Mouse (Mus musculus) urinary bladder, postnatal 10 days (tissue): ENCODE data around the gene Pde10a.

Experiments used
- DNase-seq: peaks from one replicate; pipeline ENCODE4 v3.0.0; 2022; ENCODE audit warnings: low spot score

Pde10a gene

DNA sequence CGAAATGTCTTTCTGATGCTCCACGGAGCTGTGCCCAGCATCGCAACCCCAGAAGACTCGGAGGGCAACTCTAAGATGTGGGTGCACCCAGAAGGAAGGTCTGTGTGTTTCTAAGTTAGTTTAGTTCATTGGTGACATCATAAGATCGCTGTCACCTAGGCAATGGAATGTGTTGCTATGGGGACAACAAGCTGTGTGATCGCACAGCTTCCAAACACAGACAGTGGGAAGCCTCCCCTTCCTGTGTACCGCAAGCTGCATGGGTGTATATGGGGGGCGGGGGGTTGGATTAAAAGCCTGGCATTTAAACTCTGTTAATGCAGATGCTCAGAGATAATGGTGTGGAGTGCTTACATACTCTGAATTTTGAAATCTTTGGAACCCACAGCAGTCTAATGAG lies 56.4 kb downstream of the Pde10a start:
- DNase-seq, result no peak

DNA sequence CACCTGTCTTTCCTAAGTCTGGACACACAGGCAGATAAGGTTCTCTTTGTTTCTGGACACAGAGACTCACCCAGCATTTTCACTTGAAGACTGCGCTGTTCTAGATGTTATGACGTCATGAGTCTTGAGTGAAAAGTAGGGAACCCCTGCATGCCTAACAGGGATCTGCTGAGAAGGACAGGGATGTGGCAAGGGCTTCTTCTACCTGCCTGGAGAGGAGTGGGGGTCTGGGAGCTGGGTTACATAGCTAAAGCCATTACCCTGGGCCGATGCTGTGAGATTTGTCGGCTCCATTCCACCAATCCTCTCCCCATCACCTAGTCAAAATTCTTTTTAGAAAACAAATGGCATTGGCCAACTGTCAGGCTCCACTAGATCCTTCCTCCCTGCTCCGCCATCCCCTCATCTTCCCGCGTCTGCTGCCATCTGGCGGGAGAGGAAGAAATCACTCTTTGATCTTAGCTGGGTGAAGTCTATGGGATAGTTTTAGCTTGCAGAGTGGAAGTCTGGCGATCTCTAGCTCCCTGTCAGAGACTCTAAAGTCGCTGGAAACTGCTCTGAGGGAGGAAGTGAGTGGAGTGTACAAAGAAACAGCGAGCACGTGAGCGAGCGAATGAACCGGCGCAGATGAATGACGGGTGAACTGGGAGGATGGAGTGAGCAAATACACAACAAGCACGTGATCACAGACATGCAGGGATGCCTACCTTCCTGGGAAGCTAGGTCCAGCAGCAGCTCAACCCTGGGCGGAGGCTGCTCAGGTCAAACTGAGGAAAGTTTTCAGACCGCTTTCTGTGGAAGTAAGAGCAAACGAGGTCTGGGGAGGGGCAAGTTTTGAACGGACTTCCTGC lies 67.5 kb downstream of the Pde10a start:
- DNase-seq, result peak; percentile 24

DNA sequence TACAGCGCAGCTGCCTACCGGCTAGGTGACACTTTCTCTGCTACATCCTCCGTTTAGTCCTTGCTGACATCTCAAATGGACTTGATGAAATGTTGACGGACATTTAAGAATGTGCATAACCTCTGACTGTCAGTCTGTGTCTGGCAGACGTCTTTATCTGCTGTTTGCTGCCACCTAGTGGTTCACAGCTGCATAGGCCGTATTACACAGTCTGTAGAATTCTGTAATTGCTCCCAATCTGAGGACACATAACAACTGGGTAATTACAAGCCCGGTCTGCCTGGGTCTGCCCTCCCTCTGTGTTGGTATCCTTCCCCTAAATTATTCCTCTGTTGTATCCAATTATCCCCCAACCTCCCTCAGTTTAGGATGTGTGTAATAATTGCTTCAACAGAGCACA lies 72.6 kb downstream of the Pde10a start:
- DNase-seq, result no peak

DNA sequence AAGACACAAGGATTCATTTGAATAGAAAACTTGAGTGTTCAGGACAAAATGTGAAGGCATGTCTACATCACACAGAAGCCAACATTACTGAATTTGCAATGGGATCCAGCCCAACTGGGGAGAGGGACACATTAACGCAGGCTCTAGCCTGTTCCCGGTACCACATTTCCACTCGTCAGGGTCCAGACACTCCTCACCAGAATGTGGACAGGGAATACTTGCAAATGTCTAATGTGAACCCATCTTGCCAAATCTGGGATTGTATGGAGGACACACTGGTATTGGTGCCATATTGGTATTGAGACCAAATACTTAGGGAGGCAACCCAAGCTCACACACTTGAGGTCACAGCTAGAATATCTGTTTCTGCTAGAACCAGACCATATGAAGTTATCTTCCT lies 77.8 kb downstream of the Pde10a start:
- no peak for DNase-seq

DNA sequence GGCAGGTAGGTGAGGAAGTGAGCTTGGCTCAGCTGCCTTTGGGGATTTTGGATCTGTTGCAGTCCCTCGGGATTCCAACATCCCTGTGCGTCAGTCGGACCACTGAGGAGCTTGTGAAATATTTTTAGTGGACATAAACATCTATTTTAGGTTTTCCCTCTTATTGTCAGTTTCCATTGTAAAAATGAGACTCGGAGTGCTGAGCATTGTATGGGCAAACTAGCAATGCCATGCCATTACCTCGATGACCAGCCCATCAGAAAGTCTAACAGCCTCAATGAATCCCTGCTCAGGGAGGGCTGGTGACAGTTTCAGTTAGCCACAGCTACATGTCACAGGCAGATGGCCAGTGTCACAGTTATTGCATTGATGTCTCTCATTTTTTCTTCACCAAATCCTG lies 80.7 kb downstream of the Pde10a start:
- DNase-seq, result no peak

DNA sequence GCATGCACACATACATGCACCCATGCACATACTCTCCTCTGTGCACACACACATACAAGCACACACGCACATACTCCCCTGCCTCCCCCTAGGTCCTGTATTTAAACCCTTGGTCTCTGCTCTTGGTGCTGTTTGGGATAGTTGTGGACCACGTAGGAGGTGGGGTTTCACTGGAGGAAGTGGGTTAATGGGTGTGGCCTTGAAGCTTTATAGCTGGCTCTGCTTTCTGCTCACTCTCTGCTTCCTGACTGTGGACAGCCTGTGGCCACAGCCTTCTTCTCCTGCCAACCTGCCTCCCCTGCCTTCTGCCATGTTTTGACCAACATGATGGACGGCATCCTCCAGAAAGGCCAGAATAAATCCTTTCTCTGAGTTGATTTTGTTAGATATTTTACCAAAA lies 81.5 kb downstream of the Pde10a start:
- no peak for DNase-seq

DNA sequence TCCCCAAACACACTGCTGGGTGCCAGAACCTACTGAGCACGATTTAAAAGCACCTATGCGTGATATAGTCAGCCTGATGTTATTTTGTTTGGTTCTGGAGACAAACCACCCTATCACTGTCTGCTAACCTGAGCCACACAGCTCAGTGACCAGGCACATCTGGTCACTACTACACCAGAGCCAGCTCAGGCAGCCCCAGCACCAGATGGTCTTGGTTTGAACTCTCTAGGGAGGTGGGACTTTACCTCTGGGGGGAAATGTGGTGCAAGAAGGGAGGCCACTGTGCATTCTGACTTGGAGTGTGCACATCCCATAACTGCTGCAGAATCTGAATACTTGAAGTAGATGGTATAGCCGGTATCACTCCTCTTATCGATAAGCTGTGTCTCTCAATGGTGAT lies 86.7 kb downstream of the Pde10a start:
- DNase-seq, result no peak

DNA sequence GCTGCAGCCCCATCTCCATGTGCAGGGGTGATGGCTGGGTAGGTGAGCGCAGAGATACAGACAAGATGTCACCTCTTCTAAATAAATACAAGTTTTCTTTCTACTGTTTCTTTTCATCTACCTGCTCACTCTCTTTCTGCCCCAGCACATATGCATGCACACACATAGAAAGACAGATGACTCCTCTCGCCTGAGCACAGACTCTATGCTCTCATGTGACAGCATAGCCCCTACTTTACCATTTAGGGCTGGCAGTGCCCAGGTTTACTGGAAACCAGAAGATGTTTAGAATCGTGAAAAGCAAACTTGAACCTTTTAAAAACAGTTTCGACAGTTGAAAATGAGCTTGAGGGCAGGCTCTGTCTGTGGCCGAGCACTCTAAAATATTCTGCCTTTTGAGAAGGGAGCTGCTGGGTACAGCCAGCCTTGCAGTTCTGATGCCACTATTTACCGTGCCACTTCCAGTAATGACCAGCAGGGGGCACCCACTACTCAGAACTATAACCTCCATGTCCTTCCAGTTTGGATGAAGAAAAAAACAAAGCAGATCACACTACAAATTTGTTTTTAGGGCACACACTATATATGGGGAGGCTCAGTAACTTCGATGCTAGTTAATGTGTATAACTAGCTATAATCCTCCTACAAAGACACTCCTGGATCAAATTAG lies 88.8 kb downstream of the Pde10a start:
- no peak for DNase-seq

DNA sequence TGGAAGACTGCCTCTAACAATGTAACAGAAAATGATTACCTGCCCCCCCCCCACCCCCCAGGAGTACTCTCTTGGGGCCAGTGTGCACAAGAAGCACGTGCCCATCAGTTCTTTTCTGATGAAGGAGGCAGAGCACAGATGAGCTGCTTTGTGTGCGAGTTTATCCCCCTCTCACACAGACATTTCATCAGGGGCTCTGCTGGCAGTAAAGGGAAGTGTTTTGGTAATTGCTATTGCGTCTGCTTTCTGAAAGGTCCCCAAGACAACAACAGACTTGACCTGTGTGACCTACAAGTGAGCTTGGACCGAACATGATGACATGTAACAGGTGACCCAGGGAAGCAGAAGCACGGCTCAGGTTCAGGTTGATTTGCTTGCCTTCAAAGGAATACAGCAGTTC lies 95.2 kb downstream of the Pde10a start:
- no peak for DNase-seq

DNA sequence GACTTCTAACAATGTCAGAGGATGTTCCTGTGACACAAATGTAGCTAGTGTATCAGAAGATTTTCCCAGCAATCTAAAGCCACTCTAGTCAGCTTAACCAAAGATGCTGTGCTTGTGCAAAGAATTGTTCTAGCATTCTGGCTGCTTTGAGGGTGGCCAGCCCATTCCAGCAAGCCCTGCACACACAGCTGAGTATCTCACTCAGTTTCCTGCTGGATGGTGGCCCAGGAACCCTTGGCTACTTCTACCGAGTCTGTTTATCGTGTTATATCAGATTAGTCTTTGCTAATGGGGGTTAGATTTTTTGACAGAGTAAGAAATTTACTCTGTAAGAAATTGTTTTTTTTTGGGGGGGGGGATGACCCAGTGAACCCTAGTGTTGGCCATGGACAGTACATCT lies 95.9 kb downstream of the Pde10a start:
- no peak for DNase-seq

DNA sequence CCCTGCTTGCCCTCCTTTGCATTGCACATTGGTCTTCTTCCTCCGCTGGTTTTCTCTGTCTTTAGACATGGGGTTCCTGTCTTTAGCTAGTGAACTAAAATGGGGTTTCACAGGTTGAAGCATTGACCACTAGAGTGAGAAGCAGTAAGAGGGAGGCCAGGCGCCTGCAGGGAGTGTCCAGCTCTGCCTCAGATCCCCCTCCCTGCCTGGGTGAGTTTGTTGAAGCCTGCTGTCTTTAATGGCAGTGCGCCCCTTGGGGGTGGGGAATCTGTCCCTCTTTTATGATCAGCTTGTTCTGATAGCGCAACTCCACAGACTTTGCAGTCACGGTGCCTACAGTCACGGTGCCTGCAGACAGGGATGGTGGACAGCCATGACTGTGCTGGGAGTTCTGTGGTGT lies 96.7 kb downstream of the Pde10a start:
- no peak for DNase-seq

DNA sequence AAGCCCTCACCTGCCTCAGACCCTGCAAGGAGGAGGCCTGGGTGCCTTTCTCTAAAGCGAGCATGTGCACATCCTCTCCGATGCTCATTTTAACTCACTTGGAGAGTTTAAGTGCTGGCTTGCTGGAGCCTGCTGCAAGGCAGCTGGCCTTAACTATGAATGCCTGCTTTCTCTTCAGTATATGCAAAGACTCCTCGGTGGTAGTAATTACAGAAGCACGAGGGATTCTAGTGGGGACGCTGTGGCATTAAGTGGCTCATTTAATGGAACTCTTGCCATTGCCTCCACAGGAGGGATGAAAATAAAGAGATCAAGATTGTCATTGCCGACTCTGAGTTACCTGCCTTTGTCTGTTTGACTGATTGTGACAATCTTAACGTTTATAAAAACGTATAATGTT lies 101.2 kb downstream of the Pde10a start:
- no peak for DNase-seq

DNA sequence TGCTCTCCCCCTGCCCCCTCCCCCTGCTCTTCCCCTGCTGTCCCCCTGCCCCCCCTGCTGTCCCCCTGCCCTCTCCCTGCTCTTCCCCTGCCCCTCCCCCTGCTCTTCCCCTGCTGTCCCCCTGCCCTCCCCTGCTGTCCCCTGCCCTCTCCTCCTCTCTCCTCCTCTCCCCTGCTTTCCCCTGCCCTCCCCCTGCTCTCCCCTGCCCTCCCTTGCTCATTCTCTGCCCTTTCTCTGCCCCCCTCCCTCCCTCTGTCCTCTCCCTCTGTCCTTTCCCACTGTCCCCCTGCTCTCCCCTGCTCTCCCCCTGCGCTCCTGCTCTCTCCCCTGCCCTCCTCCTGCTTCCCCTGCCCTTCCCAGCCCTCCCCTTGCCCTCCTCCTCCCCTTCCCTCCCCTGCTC lies 106.5 kb downstream of the Pde10a start:
- DNase-seq, result no peak

DNA sequence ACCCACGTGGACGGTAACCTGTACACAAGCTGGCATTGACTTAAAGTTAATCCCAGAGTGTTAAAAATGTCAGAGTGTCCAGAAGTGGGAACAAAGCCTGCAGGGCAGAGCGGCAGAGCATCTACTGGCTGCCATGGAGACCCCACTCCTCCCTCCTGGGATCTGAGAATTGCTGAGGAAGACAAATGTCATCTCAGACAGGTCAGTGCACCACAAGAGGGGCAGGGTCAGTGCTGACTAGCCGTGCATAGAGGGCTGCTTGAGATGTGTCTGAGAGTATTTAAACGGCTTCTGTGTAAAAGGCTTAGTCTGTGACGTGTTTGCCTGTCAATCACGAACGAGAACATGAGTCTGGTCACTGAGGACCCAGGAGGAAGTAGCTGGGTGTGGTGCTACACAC lies 108.4 kb downstream of the Pde10a start:
- no peak for DNase-seq

DNA sequence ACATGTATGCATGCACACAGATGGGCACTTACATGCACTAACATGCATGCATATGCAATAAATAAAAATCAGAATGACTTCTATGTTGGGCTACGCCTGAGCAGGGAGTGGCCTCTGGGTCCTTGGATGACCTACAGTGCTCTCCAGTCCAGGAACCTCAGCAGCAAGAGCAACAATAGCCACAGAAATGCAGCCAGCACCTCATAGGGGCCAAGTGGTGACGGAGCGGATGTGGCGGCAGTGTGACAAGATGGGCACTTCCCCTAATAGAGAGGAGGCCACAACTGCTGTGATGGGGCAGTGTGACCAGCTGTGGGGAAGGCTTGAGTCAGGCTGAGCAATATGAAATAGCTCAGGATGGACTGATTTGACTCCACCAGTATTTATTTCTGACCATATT lies 109.3 kb downstream of the Pde10a start:
- DNase-seq, result no peak

DNA sequence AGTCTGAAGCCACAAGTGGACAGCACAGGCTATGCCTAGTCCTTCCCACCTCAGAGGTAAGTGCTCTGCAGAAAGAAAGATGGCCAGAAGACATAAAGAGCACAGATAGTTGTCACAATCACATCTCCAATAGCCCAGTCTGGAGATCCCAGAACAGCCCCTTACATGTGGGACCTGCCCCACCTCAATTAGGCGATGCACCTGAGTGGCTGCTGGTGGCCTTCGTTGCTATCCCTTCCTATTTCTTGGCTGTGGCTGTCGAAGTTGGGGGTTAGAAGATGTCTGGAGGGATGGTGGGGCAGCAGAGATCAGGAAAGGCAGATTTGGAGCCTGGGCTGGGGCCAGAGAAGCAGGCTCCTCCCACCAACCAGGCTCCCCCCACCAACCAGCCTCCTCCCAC lies 111.1 kb downstream of the Pde10a start:
- DNase-seq, result no peak

DNA sequence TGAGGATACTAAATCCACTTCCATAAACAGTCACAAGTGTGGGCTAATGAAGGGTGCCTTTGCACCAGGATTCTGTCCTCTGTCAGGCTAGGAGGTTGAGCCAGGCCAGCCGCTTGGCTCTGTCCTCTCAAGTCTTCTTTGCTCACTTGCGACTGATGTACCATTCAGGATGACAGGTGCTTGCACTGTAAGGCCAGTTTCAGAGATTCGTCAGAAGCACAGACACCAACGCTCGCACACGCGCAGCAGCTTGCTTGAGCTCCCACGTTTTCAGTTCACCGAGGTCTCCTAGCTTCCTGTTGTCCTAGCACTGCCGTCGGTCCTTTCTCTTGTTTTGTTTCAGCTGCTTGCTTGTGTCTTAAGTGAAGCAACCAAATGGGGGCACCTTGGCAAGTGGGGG lies 111.5 kb downstream of the Pde10a start:
- no peak for DNase-seq

DNA sequence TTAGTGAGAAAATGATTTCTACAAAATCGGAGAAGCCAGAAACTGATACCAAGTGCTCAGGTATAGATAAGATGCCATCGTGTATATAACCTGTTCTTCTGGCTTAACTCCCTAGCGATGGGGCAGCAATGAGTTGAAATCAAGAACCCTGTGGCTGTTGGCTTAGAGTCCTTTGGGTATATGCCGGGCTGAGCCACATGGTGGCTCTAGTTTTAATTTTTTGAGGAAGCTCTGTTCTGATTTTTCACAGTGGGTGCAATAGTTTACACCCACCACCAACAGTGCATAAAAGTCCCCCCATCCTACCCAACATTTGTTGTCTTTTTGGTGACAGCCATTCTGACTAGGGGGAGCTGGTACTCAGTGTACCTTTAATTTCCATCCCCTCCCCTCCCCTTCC lies 112.0 kb downstream of the Pde10a start:
- DNase-seq, result no peak

DNA sequence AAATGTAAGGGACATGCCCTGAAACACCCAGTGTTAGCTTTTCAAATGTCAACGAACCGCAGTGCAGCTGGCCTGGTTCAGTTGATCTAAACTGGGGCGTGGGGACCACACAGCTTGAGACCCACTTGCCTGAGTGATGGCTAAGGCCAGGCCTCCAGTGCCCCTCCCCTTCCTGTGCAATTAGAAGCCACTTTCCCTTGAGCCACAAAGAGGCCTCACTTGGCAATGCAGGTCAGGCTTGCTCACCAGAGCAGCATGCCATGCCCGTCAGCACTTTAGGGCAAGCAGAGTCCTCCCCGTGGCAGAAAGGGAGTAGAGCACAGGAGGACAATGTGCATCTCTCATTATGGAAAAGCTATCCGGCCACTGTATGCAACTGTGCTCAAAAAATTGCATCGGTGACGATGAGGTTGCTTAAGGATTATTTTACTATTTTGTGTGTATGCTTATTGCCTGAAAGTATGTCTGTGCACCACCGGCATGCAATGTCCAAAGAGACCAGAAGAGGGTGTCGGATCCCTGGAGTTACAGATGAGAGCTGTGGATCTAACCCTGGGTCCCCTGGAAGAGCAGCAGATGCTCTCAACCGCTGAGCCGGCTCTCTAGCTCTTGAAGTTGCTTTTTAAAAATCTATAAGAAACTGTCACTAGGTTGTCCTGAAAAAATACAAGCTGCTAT lies 114.7 kb downstream of the Pde10a start:
- DNase-seq, result no peak

DNA sequence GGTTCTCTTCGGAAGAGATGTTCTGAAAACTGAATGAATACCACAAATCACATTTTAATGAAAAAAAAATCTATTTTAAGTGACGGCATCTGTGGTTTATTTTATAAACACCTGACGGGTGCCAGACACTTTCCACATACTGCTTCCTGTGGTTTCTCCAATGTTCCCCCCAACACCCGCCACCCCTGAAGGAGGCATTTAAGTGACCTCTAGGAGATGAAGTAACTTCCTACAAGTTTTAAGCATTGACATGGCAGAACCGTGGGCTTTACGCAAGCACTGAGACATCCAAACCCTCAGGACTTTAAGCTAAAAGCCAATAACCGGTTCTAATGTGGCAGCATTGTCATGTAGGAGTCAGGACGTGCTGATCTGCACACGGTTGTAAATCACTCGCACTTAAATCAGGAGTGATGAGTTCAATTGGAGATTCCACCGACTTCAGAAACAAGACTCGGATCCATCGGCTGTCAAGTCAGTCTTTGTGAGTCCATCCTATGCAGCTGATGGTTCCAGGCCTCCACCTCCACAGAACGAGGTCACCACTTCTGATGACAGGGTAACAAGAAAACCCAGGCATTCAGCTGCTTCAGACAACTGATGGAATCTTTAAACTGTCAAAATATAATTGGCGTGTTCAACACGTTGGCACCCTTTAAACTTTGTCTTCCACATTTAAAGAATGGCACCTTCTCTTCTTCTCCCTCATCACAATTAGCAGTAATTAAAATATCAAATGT lies 115.7 kb downstream of the Pde10a start:
- no peak for DNase-seq

DNA sequence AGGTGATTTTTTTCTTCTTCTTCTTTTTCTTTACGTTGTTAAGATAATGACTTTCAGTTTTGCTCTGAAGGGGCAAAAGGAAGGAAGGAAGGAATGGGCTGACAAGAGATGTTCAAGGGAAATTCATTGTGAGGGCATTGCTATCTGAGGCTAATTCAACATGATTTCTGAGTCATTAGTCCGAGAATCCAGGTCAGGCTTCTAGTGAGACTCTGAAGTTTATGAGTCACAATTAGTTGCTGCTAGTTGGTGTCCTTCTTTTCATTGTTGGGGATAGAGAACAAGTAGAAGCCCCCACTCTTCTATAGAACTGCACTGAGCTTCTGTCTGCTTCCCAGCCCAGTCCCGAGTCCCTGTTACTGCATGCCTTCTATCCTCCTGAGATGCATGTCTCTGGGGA lies 116.3 kb downstream of the Pde10a start:
- no peak for DNase-seq

DNA sequence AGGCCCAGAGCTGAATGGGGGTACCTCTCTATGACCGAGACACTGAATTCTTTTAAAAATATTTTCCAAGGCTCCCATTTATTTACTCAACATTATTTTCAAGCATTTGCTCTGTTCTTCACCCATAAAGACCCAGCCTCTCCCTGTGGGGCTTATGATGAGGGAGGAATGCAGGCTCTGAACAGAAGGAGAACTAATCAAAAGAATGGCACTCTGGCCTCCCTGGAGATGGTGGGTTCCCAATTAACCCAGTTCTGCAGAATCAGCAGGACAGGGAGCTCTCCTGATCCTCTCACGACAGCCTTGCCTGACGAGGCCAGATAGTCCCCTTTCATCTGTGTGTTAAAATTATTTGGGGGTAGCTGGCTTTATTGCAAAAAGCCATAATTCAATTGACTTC lies 117.2 kb downstream of the Pde10a start:
- DNase-seq, result no peak
